Mouse (Mus musculus) B cell, adult 62 days (primary cell): ENCODE measurements around the gene Cd27. TPM values are rescaled to one million over a fixed set of nuclear protein-coding genes. Genes with fewer than 3 reads are reported as not detected.

Experiments used
- total RNA-seq: library from RNA; stranded (reverse); gene quantifications from 4 replicates; pipeline ENCODE4 v1.2.4, GENCODE M21; 2023

The Cd27 gene
- 0.63 to 3.4 TPM (median 2.1 TPM) in 4 replicates for total RNA-seq

DNA sequence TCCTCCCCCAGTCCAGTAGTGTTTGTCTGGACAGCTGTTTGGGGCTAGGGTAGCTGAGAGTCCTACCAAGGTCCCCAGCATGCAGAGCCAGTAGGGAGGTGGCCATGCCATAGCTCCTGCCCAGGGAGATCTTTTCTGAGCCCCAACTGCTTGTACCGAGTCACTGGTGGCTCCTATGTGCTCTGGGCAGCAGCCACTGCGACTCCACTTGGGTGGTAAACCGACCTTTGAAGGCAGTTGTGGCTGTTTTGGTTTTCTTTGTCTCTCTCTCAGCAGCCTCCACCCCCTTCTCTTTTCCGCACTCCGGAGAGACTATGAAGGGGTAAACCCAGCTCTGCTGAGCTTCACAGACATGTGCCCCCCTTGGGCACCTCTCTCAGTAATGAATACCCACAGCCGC is at the start of gene Cd27:
Cd27 (minus strand) TSS at position 229 of the 400 bp plus-strand sequence.

DNA sequence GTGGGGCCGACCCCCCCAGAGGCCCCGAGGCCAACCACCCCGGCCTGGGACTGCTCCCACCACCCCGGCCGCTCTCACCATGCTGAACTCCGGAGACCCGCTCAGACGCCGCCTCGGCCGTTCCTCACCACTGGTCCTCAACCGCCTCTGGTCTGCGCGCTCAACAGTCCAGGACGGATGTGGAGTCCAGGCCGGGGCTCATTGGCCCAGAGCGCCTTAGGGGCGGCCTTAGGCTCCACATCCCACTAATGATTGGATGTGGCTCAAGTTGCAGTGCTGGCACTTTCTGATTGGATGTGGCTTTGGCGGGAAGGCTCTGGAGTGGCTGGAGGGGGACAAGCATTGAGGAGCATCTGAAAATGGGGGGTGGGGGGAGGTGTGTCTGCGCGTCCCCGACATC is 49.1 kb upstream of the Cd27 start, which contains the start of gene Tuba3a:
Tuba3a (minus strand) TSS at position 153 of the 400 bp plus-strand sequence.

DNA sequence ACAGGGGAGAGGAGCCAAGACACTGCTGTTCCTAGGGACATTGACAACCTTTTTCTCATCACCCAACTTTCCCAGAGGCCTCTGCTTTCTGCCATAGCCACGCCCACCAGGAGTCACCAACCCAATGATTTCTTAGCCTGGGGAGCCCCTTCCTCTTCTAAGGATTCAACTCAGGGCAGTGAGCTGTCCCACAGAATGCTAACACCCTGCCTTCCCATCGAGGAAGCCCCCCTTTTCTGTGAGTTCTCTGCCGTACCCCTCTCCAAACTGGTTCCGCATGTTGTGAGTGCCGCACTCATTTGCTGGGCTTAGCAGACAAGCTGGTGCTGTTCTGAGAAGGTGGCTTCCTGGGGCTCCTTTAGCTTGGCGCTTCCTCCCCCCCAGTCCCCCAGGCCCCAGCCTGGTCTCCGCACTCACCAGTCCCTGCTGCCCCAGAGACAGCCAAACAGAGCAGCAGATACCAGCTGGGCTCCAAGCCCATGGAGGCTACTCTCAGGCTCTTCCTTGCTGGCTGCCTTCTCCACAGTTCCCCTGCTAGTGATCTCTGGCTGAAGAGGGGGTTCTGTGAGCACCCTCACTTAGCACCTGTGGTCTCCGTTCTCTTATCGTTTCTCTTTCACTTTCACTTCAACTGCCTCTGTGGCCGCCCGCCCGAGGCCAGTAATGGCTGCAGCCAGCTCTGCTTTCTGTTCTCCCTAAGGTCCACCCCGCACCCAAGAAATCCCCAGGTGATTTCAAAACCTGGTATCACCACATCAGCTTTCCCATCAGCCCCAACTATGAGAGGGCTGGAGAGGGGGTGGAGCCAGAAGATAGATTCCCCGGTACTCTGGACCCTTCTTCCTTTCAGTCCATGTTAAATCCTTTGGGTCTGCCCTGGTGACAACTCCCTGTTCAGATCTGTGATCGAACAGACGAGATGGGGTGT is 5.4 kb downstream of the Cd27 start, which contains the start of gene Tapbpl:
Tapbpl (minus strand) TSS at position 744 of the 928 bp plus-strand sequence.

DNA sequence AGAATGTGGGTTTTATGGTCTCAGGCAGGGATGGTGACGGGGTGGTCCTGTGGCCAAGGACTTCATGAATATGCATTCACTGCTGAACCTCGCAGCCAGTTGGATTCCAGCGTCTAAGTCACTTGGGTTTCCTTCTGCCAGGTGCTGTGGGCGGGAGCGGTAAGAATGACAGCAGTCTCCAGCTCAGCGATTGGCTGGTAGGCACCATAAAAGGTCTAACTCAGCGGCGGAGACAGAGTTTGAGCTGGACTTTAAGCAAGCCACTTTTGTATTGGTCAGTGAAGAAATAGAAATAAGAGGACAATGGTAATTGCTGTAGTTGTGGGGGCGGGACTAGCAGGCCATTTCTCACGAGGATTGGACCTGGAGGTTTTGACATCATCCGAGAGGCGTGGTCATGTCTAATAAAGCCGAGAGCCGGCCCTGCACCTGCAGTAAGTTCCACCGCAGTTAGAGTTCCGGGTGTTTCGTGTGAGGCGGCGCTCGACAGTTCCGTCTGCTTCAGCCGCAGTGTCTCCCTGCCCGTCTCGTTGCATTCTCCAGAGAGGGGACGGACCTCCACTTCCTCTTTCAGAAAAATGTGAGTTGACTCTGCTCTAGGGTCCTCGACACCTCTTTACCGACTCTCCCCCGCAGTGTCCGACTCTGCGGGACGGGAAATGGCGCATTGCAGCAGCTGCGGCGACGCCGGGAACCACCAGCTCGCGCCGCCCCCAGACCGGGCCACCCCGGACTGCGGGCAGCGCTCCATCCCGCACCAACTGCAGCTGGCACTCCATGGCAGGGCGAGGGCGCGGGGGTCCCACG is 21.5 kb downstream of the Cd27 start, which contains the start of gene Vamp1:
Vamp1 (plus strand) TSS at position 404 of the 807 bp plus-strand sequence.

DNA sequence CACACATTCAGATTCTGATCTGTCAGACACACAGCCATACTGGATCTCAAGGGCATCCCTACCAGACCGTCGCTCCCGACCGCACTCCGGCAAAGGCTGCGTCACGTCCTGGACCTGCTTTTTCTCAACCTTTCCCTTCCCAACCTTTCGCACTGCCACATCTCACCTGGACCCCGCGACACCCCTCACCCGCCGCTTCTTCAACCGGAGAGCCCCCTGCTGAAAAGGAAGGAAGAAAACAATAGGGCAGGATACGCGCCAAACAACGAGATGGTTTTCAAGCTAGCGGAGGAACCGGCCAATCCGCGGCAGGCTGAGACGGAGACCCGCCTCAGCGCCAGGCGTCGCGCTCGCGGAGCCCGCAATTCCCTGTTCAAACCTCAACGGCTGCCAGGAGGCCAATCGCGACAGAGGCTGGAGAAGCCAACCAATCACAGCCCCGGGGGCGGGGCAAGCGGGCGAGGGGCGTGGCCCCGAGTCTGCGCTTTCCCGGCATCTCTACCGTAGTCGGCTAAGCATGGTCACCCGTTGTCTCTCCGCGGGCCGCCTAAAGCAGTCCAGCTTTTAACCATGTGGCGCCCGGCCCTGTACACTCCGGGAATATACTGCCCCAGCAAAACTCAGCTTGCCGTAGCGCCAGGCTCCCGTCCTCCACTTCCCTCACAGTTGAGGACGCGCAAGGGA is 45.3 kb downstream of the Cd27 start, which contains the start of the genes Ncapd2 and Mrpl51:
Ncapd2 (minus strand) TSS at position 370 of the 684 bp plus-strand sequence.
Mrpl51 (plus strand) TSS at position 470 of the 684 bp plus-strand sequence.

Other genes starting within 250 kb of the Cd27 start
- gene Pianp, start 240.3 kb downstream of the Cd27 start, total RNA-seq = 1.0 to 4.5 TPM in 2 of 4 replicates, not detected in the others
- 94.5 to 101 TPM (median 96.3 TPM) in 4 replicates for gene Zfp384, start 227.9 kb downstream of the Cd27 start, total RNA-seq
- gene Ing4, start 197.2 kb downstream of the Cd27 start, total RNA-seq = 77.2 to 90.6 TPM (median 81.6 TPM) in 4 replicates
- 11.0 to 13.7 TPM (median 11.4 TPM) in 4 replicates for gene Acrbp, start 187.3 kb downstream of the Cd27 start, total RNA-seq
- 13.3 to 16.6 TPM (median 16.0 TPM) in 4 replicates for gene Lpar5, start 169.1 kb downstream of the Cd27 start, total RNA-seq
- gene Chd4, start 141.0 kb downstream of the Cd27 start, total RNA-seq = 351 to 392 TPM (median 375 TPM) in 4 replicates
- gene Nop2, start 105.1 kb downstream of the Cd27 start, total RNA-seq = 34.6 to 42.1 TPM (median 38.3 TPM) in 4 replicates
- gene Iffo1, start 91.8 kb downstream of the Cd27 start, total RNA-seq = 42.9 to 47.2 TPM (median 44.7 TPM) in 4 replicates
- gene Gapdh, start 70.5 kb downstream of the Cd27 start, total RNA-seq = 392 to 444 TPM (median 437 TPM) in 4 replicates
- gene Ncapd2, start 45.3 kb downstream of the Cd27 start, total RNA-seq = 38.6 to 46.4 TPM (median 44.2 TPM) in 4 replicates
- gene Mrpl51, start 45.2 kb downstream of the Cd27 start, total RNA-seq = 31.0 to 37.3 TPM (median 34.3 TPM) in 4 replicates
- 52.5 to 69.2 TPM (median 57.3 TPM) in 4 replicates for gene Vamp1, start 21.5 kb downstream of the Cd27 start, total RNA-seq
- gene Tapbpl, start 5.2 kb downstream of the Cd27 start, total RNA-seq = 24.7 to 26.0 TPM (median 25.6 TPM) in 4 replicates
- gene Tuba3a, start 49.0 kb upstream of the Cd27 start, total RNA-seq = not detected in 4 replicates
- 0.54 to 1.5 TPM (median 1.0 TPM) in 3 of 4 replicates, not detected in the other for gene Ltbr, start 76.9 kb upstream of the Cd27 start, total RNA-seq
- not detected in 4 replicates for gene Scnn1a, start 83.6 kb upstream of the Cd27 start, total RNA-seq
- gene Tnfrsf1a, start 112.4 kb upstream of the Cd27 start, total RNA-seq = 1.1 to 2.5 TPM (median 1.4 TPM) in 4 replicates
- gene Plekhg6, start 143.8 kb upstream of the Cd27 start, total RNA-seq = not detected in 4 replicates